Mouse (Mus musculus): Measurements from ENCODE around the gene Camkk2. TPM values are rescaled to one million over a fixed set of nuclear protein-coding genes. Genes with fewer than 3 reads are reported as not detected.
A peak's percentile ranks its signal among the peaks of the same experiment; 100 is the strongest.

Camkk2 gene
- total RNA-seq, 2 experiments from 2014 or later, result 192 to 206 TPM

DNA sequence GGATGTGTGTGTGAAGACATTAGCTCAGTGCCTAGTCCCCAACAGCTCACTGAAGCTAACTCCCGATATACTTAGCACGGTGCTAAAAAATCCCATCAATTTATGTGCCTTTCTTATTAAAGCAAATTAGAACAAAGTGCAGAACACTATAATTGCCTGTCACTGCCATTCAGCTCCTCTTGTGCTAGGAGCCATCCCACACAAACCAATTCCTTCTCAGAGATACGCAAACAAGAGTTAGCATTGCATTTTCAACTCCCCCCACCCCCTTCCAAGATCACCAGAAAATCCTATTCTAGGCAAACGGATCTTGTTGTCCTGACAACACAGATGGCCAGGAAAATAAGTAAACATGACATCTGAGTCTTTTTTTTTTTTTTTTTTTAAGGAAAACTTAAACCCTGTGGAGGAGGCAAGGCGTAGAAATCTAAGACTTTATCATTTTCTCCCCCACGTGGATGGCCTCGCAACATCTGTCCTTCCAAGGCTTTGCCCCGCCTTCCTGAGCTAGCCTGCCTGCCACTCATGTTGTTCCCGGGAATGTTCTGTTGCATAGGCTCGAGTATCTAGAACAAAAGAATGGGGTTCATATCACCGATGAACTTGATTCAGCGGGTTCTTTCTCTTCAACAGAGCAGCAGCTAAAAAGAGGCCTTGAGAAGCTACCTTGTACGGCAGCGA is 4.7 kb upstream of the Camkk2 start:
- no peak for DNase-seq (ENCODE audit: low spot score in 2 of 2)

DNA sequence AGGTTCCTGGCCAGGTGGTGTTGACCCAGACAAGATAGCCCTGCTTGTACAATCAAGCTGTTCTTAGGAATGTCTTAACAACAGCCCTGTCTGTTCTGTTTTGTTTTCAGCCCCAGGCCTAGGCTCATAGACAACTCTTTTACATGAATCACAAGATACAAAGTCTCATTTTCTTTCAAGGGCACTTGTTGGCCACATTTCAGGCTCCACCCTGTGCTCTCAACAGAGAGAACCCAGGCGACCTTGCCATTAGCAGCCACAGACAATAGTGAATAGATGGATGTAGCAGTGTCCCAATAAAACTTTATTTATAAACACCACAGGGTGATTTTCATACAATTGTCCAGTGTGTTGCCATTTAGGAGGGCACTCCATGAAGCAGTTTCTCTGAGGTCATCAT is 2.9 kb upstream of the Camkk2 start:
- DNase-seq (ENCODE audit: low spot score in 2 of 2), result no peak

DNA sequence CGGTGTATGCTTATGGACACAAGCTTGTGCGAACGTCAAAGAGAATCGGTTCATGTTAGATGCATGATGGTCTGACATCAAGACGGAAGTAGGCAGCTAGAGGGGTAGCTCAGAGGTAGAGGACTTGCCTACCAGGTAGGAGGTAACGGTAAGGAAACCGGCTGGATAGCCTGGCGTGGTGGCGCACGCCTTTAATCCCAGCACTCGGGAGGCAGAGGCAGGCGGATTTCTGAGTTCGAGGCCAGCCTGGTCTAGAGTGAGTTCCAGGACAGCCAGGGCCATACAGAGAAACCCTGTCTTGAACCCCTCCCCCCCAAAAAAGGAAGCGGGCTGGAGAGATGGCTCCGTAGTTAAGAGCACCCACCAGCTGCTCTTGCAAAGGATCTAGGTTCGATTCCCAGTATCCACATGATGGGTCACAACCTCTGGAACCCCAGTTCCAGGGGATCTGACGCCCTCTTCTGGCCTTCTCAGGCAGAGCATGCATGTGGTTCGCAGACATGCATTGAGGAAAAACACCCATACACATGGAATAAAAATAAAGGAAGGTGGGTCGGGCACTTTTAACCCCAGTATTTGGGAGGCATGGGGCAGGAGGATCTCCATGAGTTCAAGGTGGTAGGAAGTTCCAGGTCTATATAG is 1.7 kb upstream of the Camkk2 start:
- no peak for DNase-seq (ENCODE audit: low spot score in 2 of 2)

DNA sequence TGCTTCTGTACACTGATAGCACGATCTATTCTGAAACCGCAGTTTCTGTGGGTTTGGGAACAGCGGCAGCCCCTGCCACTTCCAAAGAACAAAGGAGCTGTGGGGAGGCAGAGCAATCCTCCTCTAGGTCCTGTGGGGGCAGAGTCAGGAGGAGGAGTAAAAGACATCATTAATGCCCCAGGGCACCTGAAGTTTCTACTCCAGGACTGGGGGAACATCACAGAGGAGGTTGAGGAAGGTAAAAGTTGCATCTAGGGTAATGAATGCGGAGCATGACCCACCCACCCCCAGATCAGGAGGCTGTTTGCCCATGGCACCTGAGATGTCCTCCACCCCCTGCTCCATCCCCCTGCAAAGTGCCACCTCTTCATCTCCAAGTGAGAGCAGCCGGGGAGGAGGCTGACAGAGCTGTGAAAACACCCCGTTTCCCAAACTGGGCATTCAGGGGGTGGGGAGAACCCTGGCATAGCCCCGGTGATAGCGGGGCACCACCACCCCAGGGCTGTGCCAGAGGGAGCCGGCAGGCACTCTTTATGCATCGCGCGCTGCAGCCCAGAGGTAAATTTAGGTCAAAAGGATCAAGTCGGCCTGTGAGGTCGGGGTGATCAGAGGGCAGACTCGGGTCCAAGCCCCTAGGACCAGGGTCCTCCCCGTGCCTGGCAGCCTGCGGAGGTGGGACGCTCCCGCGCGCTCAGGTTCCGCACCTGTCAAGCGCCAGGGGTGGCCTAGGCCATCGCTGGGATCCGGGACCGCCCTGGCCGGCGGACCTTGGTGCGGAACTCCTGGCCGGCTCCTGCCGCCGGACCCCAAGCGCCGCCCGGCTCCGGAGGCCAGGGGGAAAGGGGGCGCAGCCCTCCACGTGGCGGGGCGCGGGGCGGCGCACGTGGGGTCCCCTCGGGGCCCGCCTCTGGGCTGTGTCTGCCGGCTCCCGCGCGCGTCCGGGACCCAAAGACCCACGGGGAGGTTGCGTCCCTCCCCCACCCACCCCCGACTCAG is 680 bp downstream of the Camkk2 start:
- DNase-seq (ENCODE audit: low spot score in 2 of 2), result peak; percentile 38 to 59

DNA sequence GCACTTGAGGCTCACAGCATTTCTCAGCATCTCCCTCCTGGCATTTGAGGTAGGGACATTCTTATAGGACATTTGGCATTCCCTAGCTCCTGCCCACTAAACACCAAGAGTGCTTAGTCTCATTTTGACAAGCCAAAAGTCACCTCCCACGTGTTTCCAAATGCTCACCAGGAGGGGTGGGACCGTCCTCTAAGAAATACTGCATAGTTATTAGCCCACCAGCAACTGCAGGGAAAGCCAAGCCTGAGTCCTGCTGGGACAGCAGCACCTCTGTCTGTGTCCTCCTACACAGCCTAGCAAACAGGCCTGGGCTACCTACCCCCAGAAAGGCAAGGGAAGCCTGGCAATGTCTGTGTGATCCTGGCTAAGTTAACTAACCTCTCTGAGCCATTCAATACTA is 1.9 kb downstream of the Camkk2 start:
- DNase-seq (ENCODE audit: low spot score in 2 of 2), result peak in 1 of 2 experiments; percentile 64

DNA sequence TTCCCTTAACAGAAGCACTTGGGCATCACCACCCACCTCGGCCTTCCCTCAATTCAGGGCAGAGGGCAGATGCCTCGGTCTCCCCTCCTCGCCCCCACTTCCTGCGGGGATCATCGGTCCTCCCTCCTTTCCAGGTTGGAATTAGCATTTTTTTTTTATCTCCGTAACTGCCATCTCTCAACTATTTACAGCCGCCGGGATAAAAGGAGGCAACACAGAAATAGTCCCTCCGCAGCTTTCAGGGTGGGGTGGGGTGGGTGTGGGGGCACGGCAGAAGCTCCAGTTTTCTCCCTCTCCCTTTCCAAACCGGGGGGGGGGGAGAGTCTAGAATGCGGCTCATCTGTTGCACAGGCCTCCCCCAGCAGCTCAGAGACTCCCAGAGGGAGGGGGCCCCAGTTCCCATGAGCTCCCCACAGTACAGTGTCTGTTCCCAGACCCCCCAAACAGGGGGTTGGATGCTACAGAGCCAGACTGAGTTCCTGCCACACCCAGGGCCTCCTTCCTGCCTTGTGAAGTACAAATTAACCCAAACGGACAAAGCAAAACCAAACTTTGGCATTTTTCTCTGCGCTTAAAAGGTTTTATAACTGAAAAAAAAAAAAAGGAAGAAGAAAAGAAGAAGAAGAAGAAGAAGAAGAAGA is 3.4 kb downstream of the Camkk2 start:
- DNase-seq (ENCODE audit: low spot score in 2 of 2), result no peak

DNA sequence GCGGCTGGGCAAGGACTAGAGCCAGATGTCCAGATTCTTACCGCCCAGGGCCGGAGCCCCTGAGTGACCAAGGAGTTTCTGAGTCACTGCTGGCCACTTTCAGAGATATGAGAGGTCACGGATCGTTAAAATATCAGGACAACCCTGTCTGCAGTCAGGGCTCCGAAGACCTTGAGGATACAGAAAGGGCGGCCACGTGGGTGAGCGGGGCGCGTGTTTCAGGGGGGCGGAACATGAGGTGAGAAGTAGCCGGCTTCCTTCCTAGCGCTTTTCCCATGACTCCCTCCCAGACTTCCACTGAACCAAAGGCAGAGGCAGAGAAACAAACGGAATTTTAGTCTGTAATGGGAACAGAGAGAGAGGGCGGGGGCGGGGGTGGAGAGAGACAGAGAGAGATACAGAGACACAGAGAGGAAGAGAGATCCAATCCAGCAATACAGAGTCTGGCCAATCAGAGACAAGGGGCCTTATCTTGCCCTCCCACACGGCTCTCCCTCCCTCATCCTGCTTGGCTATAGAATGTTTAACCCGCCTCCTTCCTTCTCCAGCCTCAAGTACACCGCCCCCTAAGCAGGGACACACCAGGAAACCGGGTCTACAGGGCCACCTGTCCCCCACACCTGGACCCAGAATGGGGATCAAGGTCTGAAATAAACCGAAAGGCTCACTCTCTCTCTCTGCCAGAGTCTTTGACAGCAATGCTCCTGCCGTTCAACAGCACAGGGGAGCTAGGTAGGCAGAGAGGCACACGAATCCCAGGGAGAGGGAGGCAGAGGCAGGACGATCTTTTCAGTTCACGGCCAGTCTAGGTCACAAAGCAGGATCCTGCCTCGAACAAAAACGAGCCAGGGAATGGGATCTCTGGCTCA is 4.2 kb downstream of the Camkk2 start:
- peak; percentile 48 to 73 for DNase-seq (ENCODE audit: low spot score in 2 of 2)

DNA sequence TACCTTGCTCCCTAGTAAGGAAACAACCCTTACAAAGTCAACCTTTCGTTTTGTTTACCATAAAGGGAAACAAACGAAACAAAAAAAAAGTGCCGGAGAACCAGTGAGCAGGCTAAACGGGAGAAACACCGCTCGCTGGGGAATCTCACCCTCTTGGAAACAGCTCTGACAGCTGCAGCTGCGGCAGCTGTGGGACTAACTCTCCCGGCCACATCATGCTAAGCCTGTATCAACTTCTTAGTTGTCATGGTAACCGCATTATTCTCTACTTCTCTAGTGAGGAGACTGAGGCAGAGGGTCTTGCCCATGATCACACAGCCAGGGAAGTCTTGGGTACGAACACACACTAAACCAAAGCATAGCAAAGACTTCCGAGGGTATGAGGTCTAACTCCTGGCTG is 5.5 kb downstream of the Camkk2 start:
- DNase-seq (ENCODE audit: low spot score in 2 of 2), result no peak

DNA sequence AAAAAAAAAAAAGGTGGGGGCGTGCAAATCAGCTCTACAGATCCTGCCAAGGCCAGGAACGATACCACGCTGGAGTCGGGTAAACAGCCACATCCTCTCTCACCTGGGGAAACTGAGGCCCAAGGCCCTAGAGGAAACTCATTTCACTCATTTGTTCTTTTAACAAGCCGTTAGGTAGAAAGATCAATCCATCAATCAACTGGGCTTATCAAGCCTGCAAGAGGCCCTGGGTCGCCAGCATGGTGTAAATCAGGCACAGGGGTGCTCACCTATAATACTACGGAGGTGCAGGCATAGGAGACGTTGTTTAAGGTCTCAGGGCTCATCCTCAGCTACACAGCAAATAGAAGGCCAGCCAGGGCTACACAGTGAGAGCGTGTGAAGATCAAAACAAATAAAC is 7.8 kb downstream of the Camkk2 start:
- DNase-seq (ENCODE audit: low spot score in 2 of 2), result no peak

DNA sequence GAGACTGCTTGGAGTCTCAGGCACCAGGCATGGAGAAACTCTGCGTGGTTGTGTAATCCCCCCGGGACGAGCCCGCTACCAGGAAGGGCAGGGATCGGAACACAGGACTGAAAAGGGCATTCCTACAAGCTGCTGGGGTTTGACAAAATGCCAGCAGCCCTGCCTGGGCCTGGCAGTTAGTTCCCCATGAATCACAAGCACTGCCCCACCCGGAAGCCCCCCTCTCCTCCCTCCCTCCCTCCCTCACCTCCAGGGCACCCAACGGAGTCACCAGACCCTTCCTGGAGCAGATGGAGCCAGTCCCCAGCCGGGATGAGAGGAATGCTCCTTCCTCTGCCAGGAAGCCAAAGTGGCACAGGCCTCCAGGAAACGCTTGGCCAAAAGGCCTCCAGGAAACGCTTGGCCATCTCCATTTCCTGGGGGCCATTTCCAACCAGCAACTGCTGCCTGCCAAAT is 8.4 kb downstream of the Camkk2 start:
- no peak for DNase-seq (ENCODE audit: low spot score in 2 of 2)

DNA sequence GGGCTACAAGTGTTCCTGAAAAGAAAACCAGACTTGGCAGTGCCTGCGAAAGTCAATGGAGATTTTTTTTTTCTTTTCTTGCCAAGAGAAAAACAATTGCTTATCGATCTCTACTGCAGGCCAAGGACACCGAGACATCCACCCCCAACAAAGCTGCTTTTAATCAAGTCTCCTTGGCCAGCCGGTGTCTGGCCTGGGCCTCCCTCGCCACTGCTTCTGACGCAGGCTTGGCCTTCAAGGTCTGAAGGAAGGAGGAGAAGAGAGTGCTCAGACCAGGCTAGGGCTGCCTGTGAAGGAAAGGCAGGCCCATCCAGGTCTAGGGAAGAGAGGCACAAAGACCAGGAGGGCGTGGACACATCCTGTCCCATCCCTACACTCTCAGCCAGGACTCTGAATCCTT is 8.9 kb downstream of the Camkk2 start:
- DNase-seq (ENCODE audit: low spot score in 2 of 2), result no peak

DNA sequence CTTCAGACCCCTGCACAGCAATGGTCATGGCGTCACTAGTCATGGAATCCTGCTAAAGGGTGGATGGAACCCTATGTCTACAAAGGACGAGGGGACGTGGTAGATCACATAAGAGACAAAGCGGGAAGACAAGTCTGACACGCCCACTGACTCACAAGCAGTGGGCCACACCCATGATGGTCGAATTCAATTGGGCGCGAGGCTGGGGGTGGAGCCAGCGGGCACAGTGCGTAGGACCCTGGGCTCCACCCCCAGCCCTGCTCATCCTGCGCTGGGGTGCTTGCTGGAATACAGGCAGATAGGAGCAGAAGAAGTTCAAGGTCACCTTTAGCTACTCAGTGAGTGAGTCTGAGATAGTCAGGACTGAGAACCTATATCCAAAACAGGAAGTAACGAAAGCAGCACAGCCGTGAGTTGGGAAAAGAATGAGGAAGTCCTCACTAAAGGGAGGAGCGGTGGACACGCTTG is 10.1 kb downstream of the Camkk2 start:
- no peak for DNase-seq (ENCODE audit: low spot score in 2 of 2)

DNA sequence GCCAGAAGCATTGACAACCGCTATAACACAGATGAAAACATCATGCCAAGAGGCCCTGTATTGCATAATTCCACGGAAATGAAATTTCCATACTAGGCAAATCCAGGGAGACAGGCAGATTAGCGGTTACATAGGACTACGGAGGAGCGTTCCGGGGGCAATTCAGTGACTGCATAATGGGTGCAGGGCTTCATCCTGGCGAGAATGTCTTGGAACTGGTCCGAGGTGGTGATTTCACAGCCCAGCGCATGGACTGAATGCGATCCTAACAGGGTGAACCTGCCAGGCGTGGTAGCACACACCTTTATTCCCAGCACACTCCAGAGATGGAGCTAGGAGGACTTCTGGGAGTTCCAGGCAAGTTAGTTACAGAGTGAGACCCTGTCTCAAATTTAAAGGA is 11.9 kb downstream of the Camkk2 start:
- no peak for DNase-seq (ENCODE audit: low spot score in 2 of 2)

DNA sequence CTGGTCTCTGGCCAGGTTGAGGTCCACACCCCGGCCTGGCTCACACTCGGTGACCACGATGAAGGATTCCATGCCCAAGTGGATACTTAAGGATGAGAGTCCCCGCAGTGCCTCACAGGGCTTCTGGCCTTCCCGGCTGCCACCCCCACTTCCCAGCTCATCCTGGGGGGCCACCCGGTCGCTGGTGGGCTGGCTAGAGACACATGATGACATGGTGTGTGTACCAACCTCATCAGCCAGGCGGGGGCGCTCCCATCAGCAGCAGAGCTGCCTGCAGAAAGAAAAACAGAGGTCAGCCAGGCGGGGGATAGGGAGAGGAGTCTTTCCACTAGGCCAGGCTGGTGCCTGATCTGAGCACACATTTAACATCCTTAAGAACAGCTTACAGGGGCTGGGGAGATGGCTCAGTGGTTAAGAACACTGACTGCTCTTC is 15.2 kb downstream of the Camkk2 start:
- DNase-seq (ENCODE audit: low spot score in 2 of 2), result no peak

DNA sequence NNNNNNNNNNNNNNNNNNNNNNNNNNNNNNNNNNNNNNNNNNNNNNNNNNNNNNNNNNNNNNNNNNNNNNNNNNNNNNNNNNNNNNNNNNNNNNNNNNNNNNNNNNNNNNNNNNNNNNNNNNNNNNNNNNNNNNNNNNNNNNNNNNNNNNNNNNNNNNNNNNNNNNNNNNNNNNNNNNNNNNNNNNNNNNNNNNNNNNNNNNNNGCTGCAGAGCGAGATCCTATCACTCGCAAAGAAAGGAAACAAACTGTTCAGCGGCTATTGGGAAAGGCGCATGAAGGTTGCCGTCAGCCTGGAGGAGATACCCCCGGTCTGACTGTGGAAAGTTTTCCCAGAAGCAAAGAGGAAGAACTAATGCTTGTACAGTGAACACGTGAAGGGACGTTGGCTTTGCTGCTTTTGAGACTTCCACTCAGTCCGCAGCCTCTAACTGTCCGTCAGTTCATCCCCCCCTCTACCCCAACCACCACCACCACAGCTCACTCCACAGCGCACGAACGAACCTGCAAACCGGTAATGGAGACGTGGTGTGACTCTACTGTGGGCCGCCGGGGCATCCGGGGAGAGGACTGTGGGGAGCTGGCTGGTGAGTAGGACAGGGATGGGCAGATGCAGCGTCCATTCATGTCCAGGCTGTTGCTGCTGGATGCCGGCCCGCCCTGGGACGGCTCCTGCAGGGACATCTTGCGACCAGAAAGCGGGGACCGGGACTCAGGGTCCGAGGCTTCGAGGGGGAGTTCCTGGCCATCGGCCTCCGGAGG is 15.8 kb downstream of the Camkk2 start:
- DNase-seq (ENCODE audit: low spot score in 2 of 2), result no peak

DNA sequence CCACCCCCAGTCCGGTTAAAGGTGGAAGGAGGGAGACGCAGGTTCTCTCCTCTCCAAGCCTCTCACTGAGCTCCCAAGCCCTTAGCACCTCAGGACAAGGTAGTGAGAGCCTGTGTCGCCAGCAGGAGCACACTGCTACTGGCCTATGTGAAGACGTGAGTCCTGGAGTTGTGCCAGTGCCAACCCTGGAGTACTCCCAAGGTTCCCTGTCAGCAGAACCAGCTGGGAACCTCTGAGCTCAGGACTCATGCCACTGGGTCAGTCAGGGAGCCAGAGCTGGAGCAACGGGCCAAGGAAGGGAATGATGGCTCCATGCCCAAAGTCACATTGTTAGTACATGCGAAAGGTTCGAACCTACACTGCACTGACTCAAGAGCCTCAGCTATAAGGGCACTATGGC is 22.5 kb downstream of the Camkk2 start:
- DNase-seq (ENCODE audit: low spot score in 2 of 2), result no peak

DNA sequence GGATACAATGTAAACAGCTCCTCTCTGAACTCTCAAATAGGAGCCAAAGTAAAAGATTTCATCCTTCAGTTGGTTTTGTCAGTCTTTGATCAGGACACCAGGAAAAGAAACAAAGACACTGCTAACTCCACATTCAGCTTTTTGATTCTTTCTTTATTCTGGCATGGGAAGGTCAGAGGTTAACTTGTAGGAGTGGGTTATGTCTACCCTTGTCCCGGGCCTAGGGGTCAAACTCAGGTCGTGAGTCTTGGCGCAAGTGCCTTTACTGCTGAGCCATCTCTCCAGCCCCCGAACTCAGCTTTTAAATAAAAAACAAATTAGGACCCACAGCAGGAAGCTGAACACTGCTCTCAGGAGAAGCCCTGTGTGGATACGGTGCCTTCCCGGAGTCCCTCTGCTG is 23.1 kb downstream of the Camkk2 start:
- DNase-seq (ENCODE audit: low spot score in 2 of 2), result no peak

DNA sequence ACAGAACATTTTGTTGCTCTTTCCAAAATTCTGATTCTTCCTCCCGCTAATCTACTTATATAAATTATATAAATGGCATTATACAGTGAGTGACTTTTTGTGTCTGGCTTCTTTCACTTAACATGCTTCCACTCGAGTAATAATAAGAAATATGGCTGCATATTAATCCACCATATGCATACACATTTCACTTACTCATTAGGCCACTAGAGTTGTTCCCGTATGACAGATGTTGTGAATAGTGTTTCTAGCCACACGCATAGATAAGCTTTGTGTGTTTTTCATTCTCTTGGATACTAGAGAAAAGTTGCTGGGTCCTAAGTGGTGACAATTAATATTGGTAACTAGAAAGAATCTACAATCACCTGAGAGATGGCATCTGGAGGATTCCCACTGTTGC is 23.6 kb downstream of the Camkk2 start:
- no peak for DNase-seq (ENCODE audit: low spot score in 2 of 2)

DNA sequence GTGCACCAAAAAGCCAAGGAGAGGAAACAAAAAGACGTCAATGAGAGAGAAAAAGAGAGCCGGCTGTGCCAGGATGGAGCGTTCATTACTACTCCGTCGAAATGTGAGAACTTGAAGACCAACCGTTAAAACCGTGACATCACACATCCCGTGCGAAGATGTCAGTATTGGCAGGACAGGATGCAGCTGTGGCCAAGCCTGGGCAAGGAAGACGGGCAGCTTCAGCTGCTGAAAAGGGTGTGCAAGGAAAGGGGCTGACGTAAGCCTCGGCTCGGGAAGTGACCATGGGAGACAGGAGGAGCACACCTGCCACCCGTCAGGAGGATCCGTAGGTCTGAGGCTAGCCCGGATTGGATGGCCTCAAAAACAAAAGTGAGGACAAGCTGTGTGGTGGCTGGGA is 24.7 kb downstream of the Camkk2 start:
- no peak for DNase-seq (ENCODE audit: low spot score in 2 of 2)

All from left cerebral cortex, adult 18-20 months (tissue).